Mouse (Mus musculus): ENCODE data around the gene Nanos3. TPM values are rescaled to one million over a fixed set of nuclear protein-coding genes. Genes with fewer than 3 reads are reported as not detected.

Nanos3 gene
- polyA plus RNA-seq, 1 experiment: 0.54 TPM

GRCm38 (mm10) chr8:84202938-84203917 lies 18.2 kb upstream of the Nanos3 start:
- Histone ChIP-seq H3K4me1 (ENCODE audit: control insufficient read depth, insufficient read depth, low read length) (peaks cover 24% of the 10 kb centered on the region), H3K4me3 (replicated peaks; ENCODE audit: extremely low read depth, low read depth, low read length) (peak overlapping the region; percentile 72)
- 3% methylated on average over 34 of the region's 34 CpGs for WGBS
- peak; percentile 84 for DNase-seq
- TF ChIP-seq POLR2A (IDR thresholded peaks at IDR 0.05; ENCODE audit: borderline replicate concordance, extremely low read depth, low read depth, low read length) (peak; percentile 86; the same call in 1 of the 2 replicates), CTCF (IDR thresholded peaks at IDR 0.05; ENCODE audit: insufficient read depth, low read length) (no peak)

GRCm38 (mm10) chr8:84202466-84202865 lies 17.4 kb upstream of the Nanos3 start:
- WGBS: 17% methylated on average over 9 of the region's 9 CpGs
- peak overlapping the region; percentile 87 for H3K4me3 ChIP-seq (replicated peaks; ENCODE audit: extremely low read depth, low read depth, low read length)
- DNase-seq: peak; percentile 71
- TF ChIP-seq CTCF (IDR thresholded peaks at IDR 0.05; ENCODE audit: insufficient read depth, low read length) (no peak), POLR2A (IDR thresholded peaks at IDR 0.05; ENCODE audit: borderline replicate concordance, extremely low read depth, low read depth, low read length) (peak; percentile 68)
- peaks cover 22% of the 10 kb centered on the region for H3K4me1 ChIP-seq (ENCODE audit: control insufficient read depth, insufficient read depth, low read length)

DNA sequence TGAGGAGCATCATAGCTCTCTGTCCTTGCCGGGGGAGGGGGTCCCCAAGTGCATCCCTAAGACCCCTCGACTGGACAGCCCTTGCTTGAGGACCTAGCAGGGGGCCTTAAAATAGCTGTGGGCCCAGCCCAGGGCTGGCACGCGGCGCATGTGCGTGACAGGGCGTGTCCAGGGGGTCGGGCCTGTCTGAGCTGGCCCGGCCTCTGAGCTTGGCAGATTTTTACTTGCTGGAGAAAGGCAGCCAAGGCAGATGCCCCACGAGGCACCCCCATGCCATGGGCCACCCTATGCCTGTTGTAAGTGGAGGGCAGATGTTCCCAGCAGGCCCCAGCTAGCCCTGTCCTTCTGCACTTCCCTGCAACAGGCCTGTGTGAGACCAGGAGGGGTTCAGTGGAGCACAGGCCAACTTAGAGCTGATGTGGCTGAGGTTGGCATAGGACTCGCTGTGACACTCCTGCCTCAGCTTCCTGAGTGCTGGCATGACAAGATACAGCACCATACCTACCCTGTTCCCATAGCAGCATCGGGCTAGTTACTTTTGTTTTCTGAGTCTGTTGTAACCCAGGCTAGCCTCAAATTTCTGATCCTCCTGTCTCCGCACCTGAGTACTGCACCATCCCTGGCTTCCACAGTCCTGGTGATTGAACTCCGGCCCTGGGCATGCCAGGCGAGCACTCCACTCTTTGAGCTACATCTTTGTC lies 16.7 kb upstream of the Nanos3 start:
- 16% methylated on average over 15 of the region's 15 CpGs for WGBS

DNA sequence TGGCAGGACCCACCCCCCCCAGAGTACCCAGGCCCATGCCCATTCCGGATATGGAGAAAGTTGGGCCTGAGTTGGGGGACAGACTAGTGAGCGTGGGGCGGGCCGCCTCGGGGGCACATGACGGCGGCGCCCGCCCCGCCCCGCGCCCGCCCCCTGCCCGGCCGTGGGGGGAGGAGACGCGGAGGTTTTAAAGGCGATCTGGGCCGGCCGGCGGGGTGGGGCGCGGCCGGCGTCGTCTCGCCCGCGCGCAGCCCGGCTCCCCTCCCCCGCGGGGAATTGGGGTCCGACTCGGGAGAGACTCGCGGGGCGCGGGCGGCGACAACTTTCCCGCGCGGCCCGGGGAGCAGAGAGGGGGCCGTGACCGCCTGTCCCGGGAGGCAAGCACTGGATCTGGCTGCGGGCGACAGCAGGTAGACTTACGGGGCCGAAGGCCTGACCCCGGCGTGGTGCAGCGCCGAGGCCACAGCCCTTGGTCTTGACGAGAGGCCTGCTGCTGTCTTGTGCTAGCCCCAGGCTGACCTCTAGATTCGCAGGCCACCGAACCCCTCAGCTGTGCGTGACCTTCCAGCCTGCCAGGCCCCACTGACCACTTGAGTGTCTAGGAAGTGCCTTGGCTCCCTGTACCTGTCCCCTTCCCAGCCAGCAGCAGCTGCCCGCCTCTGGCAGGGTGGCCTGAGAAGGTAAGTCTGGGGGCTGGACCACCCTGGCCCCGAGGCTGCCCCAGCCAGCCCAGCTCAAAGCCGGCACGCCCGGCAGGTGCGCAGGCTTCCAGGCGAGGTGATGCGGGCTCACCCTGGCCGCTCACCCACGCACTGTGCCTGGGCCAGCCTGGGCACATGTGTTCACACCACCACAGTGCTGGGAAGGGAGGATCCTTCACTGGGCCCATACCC lies 15.9 kb upstream of the Nanos3 start:
- peaks cover 19% of the 10 kb centered on the region for H3K4me1 ChIP-seq (ENCODE audit: control insufficient read depth, insufficient read depth, low read length)
- DNase-seq: peak; percentile 91
- TF ChIP-seq POLR2A (IDR thresholded peaks at IDR 0.05; ENCODE audit: borderline replicate concordance, extremely low read depth, low read depth, low read length): peak; percentile 80
- no peak for TF ChIP-seq CTCF (IDR thresholded peaks at IDR 0.05; ENCODE audit: insufficient read depth, low read length)
- 2% methylated on average over 66 of the region's 70 CpGs for WGBS
- H3K4me3 ChIP-seq (replicated peaks; ENCODE audit: extremely low read depth, low read depth, low read length): peak overlapping the region; percentile 87

More for the DNA sequence above, 16.7 kb upstream of the Nanos3 start:
- TF ChIP-seq CTCF (IDR thresholded peaks at IDR 0.05; ENCODE audit: insufficient read depth, low read length) (no peak), POLR2A (IDR thresholded peaks at IDR 0.05; ENCODE audit: borderline replicate concordance, extremely low read depth, low read depth, low read length) (peak; percentile 85)
- Histone ChIP-seq H3K4me1 (ENCODE audit: control insufficient read depth, insufficient read depth, low read length) (peaks cover 19% of the 10 kb centered on the region), H3K4me3 (replicated peaks; ENCODE audit: extremely low read depth, low read depth, low read length) (peak overlapping the region; percentile 87)
- DNase-seq: peak; percentile 89

- 22% methylated on average over 8 of the region's 8 CpGs for WGBS
- Histone ChIP-seq H3K4me3 (replicated peaks; ENCODE audit: extremely low read depth, low read depth, low read length) (no peak overlapping the region), H3K4me1 (ENCODE audit: control insufficient read depth, insufficient read depth, low read length) (peaks cover 19% of the 10 kb centered on the region)
- no peak for DNase-seq
- no peak for TF ChIP-seq CTCF (IDR thresholded peaks at IDR 0.05; ENCODE audit: insufficient read depth, low read length)
- TF ChIP-seq POLR2A (IDR thresholded peaks at IDR 0.05; ENCODE audit: borderline replicate concordance, extremely low read depth, low read depth, low read length): no peak
These were observed 15.1 kb upstream of the Nanos3 start for GRCm38 (mm10) chr8:84200126-84200555.

DNA sequence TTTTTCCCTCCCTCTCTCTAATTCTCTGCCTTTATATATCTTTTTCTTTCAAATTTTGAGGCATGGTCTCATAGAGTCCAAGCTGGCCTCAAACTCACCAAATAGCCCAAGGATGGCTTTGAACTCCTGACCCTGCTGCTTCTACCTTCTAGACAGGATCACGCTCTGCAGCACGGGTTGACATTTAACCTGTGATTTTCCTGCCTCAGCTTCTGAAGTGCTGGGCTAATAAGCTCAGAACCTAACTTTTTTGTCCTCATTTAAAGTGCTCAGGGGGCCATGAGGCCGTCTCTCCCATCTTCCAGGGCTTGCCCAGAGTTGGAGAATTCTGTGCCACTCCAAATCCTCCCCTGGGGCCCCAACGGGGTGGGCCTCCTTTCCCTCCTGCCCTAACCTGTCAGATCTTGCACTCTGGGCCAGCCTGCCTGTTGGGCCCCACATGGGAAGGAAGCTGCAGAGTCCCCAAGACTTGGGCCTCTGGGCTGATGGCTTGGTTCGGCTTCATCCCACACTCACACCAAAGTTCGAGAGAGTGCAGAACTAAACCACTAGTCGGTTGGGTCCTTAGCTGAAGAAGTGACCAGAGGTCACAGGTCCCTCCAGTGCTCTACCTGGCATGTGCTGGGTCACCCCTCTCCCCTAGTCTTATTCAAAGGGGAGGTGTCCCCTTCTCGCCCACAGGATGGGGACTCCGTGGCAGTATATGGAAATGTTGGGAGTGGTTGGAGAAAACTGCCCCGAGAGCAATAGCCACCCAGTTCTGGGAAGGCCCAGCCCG lies 14.5 kb upstream of the Nanos3 start:
- peaks cover 19% of the 10 kb centered on the region for H3K4me1 ChIP-seq (ENCODE audit: control insufficient read depth, insufficient read depth, low read length)
- DNase-seq: no peak
- no peak overlapping the region for H3K4me3 ChIP-seq (replicated peaks; ENCODE audit: extremely low read depth, low read depth, low read length)
- 51% methylated on average over 11 of the region's 11 CpGs for WGBS
- TF ChIP-seq CTCF (IDR thresholded peaks at IDR 0.05; ENCODE audit: insufficient read depth, low read length) (no peak), POLR2A (IDR thresholded peaks at IDR 0.05; ENCODE audit: borderline replicate concordance, extremely low read depth, low read depth, low read length) (no peak)

- TF ChIP-seq CTCF (IDR thresholded peaks at IDR 0.05; ENCODE audit: insufficient read depth, low read length): no peak
- TF ChIP-seq POLR2A (IDR thresholded peaks at IDR 0.05; ENCODE audit: borderline replicate concordance, extremely low read depth, low read depth, low read length): no peak
- 43% methylated on average over 4 of the region's 4 CpGs for WGBS
- Histone ChIP-seq H3K4me1 (ENCODE audit: control insufficient read depth, insufficient read depth, low read length) (peaks cover 16% of the 10 kb centered on the region), H3K4me3 (replicated peaks; ENCODE audit: extremely low read depth, low read depth, low read length) (no peak overlapping the region)
- DNase-seq: no peak
These were observed 13.9 kb upstream of the Nanos3 start for GRCm38 (mm10) chr8:84198871-84199270.

All from lung, adult 2 months (tissue).